Mouse (Mus musculus) gastrocnemius, adult 2 months (tissue): ENCODE measurements at regions not wholly inside any gene's neighbourhood (a gene's known extent, or its start where the extent isn't known, plus 50 kb on each side); places are given as distances from the start of the nearest gene placed in this dataset.

Experiments
- DNase-seq: peaks from one replicate; pipeline ENCODE4 v3.0.0; 2022
- H3K27ac ChIP-seq: fragments of 200-600 bp; 2 replicates; pipeline ENCODE4 v1.8.1; 2022; ENCODE audit warnings: mild to moderate bottlenecking
- H3K4me3 ChIP-seq: fragments of 200-600 bp; 2 replicates; pipeline ENCODE4 v1.8.1; 2022; ENCODE audit warnings: mild to moderate bottlenecking, moderate library complexity
- CTCF ChIP-seq: fragments of 200-600 bp; IDR thresholded peaks from 2 replicates; pipeline ENCODE4 v1.8.1; 2022; ENCODE audit warnings: antibody characterized with exemption, mild to moderate bottlenecking, moderate library complexity
- intact Hi-C: fragments of 180-260 bp; cut with DNase I; formaldehyde crosslinking; loops from one replicate; pipeline ENCODE4 v1.15.1; 2025

DNA sequence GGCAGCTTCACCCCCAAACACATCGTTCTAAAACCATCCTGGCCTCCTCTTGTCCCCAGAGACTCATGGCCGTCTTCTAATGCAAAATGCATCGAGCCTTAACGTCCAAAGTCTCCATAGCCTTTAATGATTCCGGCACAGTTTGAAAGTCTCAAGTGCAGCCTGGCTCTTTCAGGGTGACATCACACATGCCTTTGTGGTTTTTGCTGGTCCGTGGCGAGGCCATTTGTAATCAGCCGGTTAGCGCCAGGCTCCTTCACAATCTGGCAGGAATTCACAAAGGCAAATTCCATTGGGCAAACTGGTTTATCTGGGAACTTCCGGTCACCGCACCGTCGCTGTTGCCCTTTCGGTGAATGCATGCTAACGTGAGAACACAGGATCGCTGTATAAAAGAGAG is 75.4 kb upstream of the Runx3 start:
- Histone ChIP-seq H3K4me3 (no peak overlapping the region), H3K27ac (no peak overlapping the region)
- no peak for DNase-seq
- no peak for TF ChIP-seq CTCF
- intact Hi-C loops, result no loop called here

DNA sequence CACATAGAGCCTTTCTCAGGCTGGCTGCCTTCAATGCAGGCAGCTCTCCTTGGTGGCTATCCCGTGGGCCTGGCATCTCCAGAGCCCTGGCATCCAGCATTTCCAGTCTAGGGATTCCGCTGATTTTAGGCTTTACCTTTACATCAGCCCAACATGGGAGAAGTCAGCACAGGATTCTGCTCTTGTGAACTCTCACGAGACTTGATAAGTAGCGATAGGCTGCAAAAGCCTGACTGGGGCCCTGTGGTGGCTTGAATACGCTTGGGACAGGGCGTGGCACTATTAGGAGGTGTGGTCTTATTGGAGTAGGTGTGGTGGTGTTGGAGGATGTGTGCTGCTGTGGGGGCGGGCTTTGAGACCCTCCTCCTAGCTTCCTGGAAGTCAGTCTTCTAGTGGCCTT is 73.8 kb upstream of the Runx3 start:
- no peak overlapping the region for H3K4me3 ChIP-seq
- DNase-seq, result no peak
- H3K27ac ChIP-seq, result no peak overlapping the region
- intact Hi-C loops, result no loop called here
- TF ChIP-seq CTCF, result no peak

DNA sequence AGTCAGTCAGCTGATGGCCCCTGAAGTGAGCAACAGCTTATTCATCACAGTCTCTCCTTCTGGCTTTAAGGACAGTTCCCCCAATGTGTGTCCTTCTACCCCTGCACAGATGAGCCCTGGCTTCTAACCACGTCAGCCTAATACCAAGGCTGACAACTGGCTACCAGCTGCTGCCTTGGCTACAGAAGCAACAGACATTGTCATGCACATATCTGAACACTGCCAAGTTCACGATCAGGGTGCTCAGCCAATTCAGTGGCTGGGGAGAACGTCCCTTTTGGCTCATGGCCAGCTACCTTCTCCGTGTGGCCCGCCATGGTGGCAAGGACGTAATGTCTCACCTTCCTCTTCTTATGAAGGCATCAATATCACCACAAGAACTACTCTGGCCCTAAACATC is 73.2 kb upstream of the Runx3 start:
- intact Hi-C loops, result no loop called here
- no peak overlapping the region for H3K4me3 ChIP-seq
- TF ChIP-seq CTCF, result no peak
- no peak for DNase-seq
- no peak overlapping the region for H3K27ac ChIP-seq

DNA sequence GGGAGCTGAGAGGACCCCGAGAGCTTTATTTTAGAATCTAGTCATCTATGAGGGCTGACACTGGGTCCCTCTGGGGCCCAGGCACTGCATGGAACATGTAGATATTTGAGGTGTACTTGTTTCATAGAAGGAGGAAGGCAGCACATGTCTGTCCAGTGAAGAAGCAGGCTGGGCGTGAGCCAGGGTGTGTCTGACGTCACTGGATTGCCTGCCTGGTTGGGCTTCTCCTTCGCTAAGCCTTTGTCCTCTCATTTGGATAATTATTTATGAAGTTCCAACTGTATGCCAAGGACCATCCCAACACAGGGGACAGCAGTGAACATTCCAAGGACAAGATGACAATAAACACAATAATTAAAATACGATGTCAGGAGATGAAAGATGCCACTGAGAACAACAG is 72.7 kb upstream of the Runx3 start:
- Histone ChIP-seq H3K27ac (no peak overlapping the region), H3K4me3 (no peak overlapping the region)
- DNase-seq, result peak; percentile 51
- TF ChIP-seq CTCF, result no peak
- intact Hi-C loops, result no loop called here

- Histone ChIP-seq H3K27ac (no peak overlapping the region), H3K4me3 (no peak overlapping the region)
- no peak for TF ChIP-seq CTCF
- no peak for DNase-seq
- intact Hi-C loops, result no loop called here
Observed at GRCm38 (mm10) chr4:135049924-135050323, 70.5 kb upstream of the Runx3 start.

DNA sequence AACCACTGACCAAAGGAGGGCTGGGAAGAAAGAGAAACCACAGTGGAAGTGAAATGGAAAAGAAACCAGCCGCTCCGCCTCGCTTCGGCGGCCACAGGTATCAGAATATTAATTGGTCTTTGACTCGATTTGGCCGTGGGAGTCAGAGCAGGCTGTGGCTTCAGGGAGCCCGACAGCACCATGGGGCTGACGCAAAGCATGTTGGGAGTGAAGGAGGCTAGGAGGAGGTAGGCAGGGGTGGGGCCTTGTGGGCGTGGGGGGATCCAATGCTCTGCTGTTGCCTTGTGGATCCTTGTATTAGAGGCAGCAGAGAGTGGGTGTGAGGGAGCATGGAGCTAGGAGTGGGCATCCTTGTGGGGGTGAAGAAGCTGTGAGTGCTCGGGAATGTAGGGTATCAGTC is 69.0 kb upstream of the Runx3 start:
- TF ChIP-seq CTCF, result no peak
- Histone ChIP-seq H3K4me3 (no peak overlapping the region), H3K27ac (no peak overlapping the region)
- DNase-seq, result no peak
- intact Hi-C loops, result no loop called here

DNA sequence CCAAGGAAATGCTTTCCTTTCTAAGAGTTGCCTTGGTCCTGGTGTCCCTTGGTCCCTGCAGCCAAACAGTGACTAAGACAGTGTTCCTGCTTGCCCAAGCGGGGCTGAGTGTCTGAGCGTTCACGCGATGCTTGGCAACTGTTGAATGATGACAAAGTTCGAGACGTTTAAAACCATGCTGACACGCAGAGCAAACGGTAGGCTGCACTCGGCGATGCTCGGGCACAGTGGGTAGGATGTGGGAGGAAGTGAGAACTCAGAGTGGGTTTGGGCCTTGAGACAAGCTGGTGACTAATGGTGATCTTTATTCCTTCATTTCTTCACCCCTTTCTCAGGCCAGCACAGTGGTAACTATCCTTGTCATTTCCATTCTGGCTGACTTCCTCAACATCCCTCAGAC is 66.9 kb upstream of the Runx3 start:
- intact Hi-C loops, result no loop called here
- no peak for DNase-seq
- no peak for TF ChIP-seq CTCF
- no peak overlapping the region for H3K27ac ChIP-seq
- no peak overlapping the region for H3K4me3 ChIP-seq

DNA sequence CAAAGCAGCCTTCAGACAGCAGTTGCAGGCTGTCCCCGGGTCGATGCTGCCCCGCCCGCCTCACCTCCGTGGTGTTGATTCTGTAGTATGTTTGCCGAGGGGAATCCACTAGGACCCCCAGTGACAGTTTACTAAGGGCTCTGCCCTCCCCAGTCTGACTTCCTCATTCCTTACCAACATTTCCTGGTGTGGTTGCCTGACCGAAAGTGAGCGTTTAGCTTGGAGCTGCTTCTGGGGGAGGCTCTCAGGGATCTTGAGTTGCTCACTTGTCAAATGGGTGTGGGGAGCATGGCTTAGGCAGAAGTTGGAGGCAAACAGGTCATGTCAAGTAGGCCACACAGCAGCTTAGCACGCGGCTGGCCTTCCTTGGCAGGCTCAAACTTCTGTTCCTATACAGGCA is 66.1 kb upstream of the Runx3 start:
- intact Hi-C loops, result no loop called here
- Histone ChIP-seq H3K27ac (no peak overlapping the region), H3K4me3 (no peak overlapping the region)
- no peak for TF ChIP-seq CTCF
- no peak for DNase-seq

GRCm38 (mm10) chr4:135056371-135056770 is 64.1 kb upstream of the Runx3 start:
- Histone ChIP-seq H3K27ac (peak overlapping the region; percentile 68), H3K4me3 (no peak overlapping the region)
- intact Hi-C loops, result no loop called here
- peak; percentile 66 for DNase-seq
- TF ChIP-seq CTCF, result no peak

DNA sequence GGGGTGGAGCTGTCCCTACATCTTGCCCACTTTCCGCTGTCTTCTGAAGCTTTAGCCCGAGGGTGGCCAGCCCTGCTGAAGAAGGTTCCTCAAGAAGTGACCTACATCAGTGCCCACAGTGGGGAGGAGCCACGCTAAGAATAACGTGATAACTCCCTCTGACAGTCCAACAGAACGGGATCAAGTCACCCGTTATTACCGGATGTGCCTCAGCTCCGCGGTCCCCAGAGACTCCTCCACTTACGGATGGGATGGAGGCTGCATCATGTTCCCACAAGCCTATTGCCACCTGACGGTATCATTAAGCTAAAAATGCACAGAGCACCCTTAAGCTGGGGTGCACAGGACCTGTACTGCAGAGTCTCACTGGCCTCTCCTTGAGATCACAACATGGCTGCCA is 63.2 kb upstream of the Runx3 start:
- H3K27ac ChIP-seq, result peak overlapping the region; percentile 68
- intact Hi-C loops, result no loop called here
- peak; percentile 56 for DNase-seq
- no peak overlapping the region for H3K4me3 ChIP-seq
- no peak for TF ChIP-seq CTCF

DNA sequence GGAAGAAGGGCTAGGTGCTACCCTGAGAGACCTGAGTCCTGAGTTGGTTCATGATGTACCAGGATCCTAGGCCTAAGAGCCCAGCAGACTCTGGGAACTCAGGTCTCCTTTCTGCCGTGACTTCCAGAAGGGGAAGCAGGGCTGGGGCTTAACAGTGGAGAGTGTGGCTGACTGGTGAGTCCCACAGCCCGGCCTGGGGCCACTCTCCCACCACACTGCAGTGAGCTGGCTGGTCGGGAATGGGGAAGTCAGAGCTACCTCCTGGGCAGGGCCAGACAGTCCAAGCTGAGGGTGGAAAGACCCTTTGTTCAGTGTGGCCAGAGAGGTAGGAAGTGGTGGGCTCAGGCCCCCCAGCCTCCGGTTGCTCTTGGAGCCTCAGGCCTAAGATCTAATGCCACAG is 61.6 kb upstream of the Runx3 start:
- no peak for DNase-seq
- no peak for TF ChIP-seq CTCF
- Histone ChIP-seq H3K27ac (no peak overlapping the region), H3K4me3 (no peak overlapping the region)
- intact Hi-C loops, result no loop called here

DNA sequence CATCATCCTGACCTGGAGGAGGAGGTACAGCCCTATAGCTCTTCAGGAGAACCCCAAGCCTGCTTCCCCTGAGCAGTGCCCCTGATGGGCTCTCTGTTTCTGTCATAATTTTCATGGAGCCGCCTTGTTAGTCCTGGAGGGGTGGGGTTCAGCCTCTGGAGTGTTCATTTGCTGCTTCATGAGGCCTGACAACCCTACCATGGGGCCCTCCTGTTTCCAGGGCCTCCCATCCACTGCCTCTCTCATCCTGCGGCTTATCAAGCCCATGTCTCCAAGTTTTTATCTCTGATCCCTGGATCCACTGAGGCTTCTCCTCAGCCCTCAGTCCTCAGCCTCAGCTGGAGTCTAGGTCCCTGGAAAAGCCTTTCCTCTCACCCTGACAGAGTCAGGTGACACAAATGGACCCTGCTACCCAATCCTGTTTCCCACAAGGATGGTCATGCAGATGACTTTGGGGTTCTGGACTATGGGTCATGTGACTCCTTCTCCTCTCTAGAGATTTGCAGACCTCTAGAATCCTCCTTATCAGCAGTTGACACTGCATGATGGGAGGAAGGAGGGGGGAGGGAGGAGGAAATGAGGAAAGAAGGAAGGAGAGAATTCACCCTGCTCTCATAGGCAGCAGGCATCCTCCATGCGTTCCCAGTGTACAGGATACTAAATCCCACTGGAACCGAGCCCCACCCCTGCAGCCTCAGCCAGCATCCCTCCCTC is 59.3 kb upstream of the Runx3 start:
- no peak for TF ChIP-seq CTCF
- intact Hi-C loops, result loop anchor here (10.0 kb wide), 2 partner anchors 94 to 264 kb away; no protein-coding TSS in a partner anchor
- no peak overlapping the region for H3K4me3 ChIP-seq
- no peak for DNase-seq
- H3K27ac ChIP-seq, result no peak overlapping the region

DNA sequence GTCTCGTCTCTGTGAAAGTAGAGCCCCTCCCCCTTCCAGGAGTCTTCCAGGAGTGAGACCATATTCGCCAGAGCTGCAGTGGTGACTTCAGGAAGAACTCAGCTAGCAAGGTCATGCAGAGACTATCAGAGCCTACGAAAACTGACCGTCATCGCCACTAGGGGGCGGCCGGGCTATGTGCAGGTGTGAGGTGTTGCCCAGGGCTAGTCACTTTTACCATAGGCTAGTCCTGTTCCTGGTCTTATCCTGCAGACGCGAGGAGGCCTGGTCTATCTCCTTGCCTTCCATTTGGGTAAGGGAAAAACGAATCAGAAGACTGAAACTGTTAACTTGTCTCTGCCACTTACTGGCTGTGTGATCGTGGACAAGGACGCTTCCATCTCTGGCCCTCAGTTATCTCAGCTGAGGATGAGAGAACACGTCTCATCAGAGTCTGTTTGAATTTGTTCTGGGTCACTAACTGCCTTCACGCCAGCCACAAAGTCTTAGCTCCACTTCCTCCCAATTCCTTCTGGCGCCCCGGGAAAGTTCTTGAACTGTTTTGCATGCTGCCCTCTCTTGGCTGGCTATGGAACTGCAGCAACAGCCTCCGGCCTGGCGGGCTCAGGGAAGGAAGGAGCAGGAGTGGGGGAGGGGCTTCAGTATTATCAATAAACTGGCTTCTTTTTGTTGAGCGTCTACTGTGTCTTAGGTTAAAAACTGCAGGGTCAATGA is 53.5 kb upstream of the Runx3 start:
- 0 out of 2 replicates have a peak overlapping the region, but pooled peaks have one; percentile 24 for H3K27ac ChIP-seq
- peak; percentile 76 for TF ChIP-seq CTCF
- intact Hi-C loops, result loop anchor here (2.0 to 10.0 kb wide), 4 partner anchors 88 to 258 kb away; no protein-coding TSS in a partner anchor
- peak overlapping the region; percentile 60 for H3K4me3 ChIP-seq
- DNase-seq, result peak; percentile 86
